Mouse (Mus musculus) limb, embryonic 10.5 days (tissue): Measurements from ENCODE around the gene Olfr125. TPM values are rescaled to one million over a fixed set of nuclear protein-coding genes. Genes with fewer than 3 reads are reported as not detected.

ENCODE experiments used
- DNase-seq: peaks from one replicate; pipeline ENCODE4 v3.0.0-alpha.2; 2017; ENCODE audit warnings: low spot score
- H3K27ac ChIP-seq: fragments of 300-500 bp; sonication (generic); 2 replicates; pipeline ENCODE4 v1.5.1; 2016; ENCODE audit warnings: mild to moderate bottlenecking
- H3K27me3 ChIP-seq: fragments of 300-500 bp; sonication (generic); 2 replicates; pipeline ENCODE4 v1.6.1; 2016; ENCODE audit warnings: low read depth, mild to moderate bottlenecking; ENCODE audit not compliant: poor library complexity, severe bottlenecking
- H3K36me3 ChIP-seq: fragments of 300-500 bp; sonication (generic); 2 replicates; pipeline ENCODE4 v1.6.1; 2016; ENCODE audit warnings: mild to moderate bottlenecking, moderate library complexity
- H3K4me1 ChIP-seq: fragments of 300-500 bp; sonication (generic); 2 replicates; pipeline ENCODE4 v1.6.1; 2016
- H3K4me3 ChIP-seq: fragments of 300-500 bp; sonication (generic); 2 replicates; pipeline ENCODE4 v1.5.1; 2016; ENCODE audit warnings: mild to moderate bottlenecking, moderate library complexity
- H3K9me3 ChIP-seq: fragments of 300-500 bp; sonication (generic); replicated peaks from 2 replicates; pipeline ENCODE4 v1.6.1; 2016; ENCODE audit warnings: mild to moderate bottlenecking
- WGBS: fragments of 180-500 bp; shearing (Covaris S2); methylation state at CpG from one replicate; pipeline ENCODE4 v1.1.7; 2016; 5-methylcytosine and 5-hydroxymethylcytosine counted together
- polyA plus RNA-seq: library from polyadenylated mRNA; unstranded; fragments of >200 nt; fragmentation: Nextera tagmentation; extraction: Ambion mirVana; gene quantifications from 2 replicates; pipeline ENCODE4 v1.2.1, GENCODE M21; 2016

The Olfr125 gene
- not detected in 2 replicates for polyA plus RNA-seq

GRCm38 (mm10) chr17:37832649-37833048, at the start of gene Olfr125:
Gene Olfr125, plus strand, starts transcription at chr17:37832949.
- no peak within 1 kb of the TSS for H3K27ac ChIP-seq
- no peak for DNase-seq

GRCm38 (mm10) chr17:37793229-37793628, 39.5 kb upstream of the Olfr125 start, which contains the start of gene Olfr123:
Gene Olfr123, plus strand, starts transcription at chr17:37793529.
- H3K4me3 ChIP-seq: no peak within 1 kb of the TSS
- H3K27me3 ChIP-seq: no peaks in the 10 kb centered on the region
- WGBS: 95% methylated on average over 2 of the region's 2 CpGs
- H3K9me3 ChIP-seq: no peaks in the 10 kb centered on the region
- no peaks in the 10 kb centered on the region for H3K4me1 ChIP-seq
- no peaks in the 10 kb centered on the region for H3K36me3 ChIP-seq
- no peak within 1 kb of the TSS for H3K27ac ChIP-seq
- no peak for DNase-seq

More at GRCm38 (mm10) chr17:37832649-37833048, at the start of gene Olfr125:
- H3K27me3 ChIP-seq: no peaks in the 10 kb centered on the region
- H3K9me3 ChIP-seq: no peaks in the 10 kb centered on the region
- no peaks in the 10 kb centered on the region for H3K36me3 ChIP-seq
- no peaks in the 10 kb centered on the region for H3K4me1 ChIP-seq
- H3K4me3 ChIP-seq: no peak within 1 kb of the TSS

- 93% methylated on average over 3 of the region's 3 CpGs for WGBS
- no peaks in the 10 kb centered on the region for H3K4me1 ChIP-seq
Observed at GRCm38 (mm10) chr17:37799588-37799987, 33.2 kb upstream of the Olfr125 start, which contains the start of gene Olfr124. Gene Olfr124, plus strand, starts transcription at chr17:37799888.

GRCm38 (mm10) chr17:37847183-37847582, 14.4 kb downstream of the Olfr125 start, which contains the start of gene Olfr126:
Gene Olfr126, plus strand, starts transcription at chr17:37847483.
- H3K4me3 ChIP-seq: no peak within 1 kb of the TSS

More at GRCm38 (mm10) chr17:37799588-37799987, 33.2 kb upstream of the Olfr125 start, which contains the start of gene Olfr124:
- Histone ChIP-seq H3K27ac (no peak within 1 kb of the TSS), H3K4me3 (no peak within 1 kb of the TSS), H3K27me3 (no peaks in the 10 kb centered on the region), H3K36me3 (no peaks in the 10 kb centered on the region), H3K9me3 (no peaks in the 10 kb centered on the region)
- no peak for DNase-seq

GRCm38 (mm10) chr17:37863901-37864300, 31.2 kb downstream of the Olfr125 start:
- H3K27ac ChIP-seq: no peak overlapping the region
- no peak overlapping the region for H3K4me3 ChIP-seq
- no peaks in the 10 kb centered on the region for H3K9me3 ChIP-seq
- no peaks in the 10 kb centered on the region for H3K27me3 ChIP-seq
- no peaks in the 10 kb centered on the region for H3K36me3 ChIP-seq
- H3K4me1 ChIP-seq: no peaks in the 10 kb centered on the region
- WGBS: 90% methylated on average over 2 of the region's 2 CpGs
- DNase-seq: no peak

More at GRCm38 (mm10) chr17:37847183-37847582, 14.4 kb downstream of the Olfr125 start, which contains the start of gene Olfr126:
- no peak for DNase-seq
- no peaks in the 10 kb centered on the region for H3K9me3 ChIP-seq
- no peak within 1 kb of the TSS for H3K27ac ChIP-seq
- no peaks in the 10 kb centered on the region for H3K27me3 ChIP-seq
- H3K4me1 ChIP-seq: no peaks in the 10 kb centered on the region
- H3K36me3 ChIP-seq: no peaks in the 10 kb centered on the region

GRCm38 (mm10) chr17:37869676-37870205, 37.0 kb downstream of the Olfr125 start:
- Histone ChIP-seq H3K9me3 (no peaks in the 10 kb centered on the region), H3K4me1 (no peaks in the 10 kb centered on the region), H3K36me3 (no peaks in the 10 kb centered on the region), H3K27me3 (no peaks in the 10 kb centered on the region), H3K4me3 (no peak overlapping the region), H3K27ac (no peak overlapping the region)
- DNase-seq: no peak
- WGBS: 21% methylated on average over 8 of the region's 8 CpGs

- no peaks in the 10 kb centered on the region for H3K27me3 ChIP-seq
- H3K27ac ChIP-seq: no peak overlapping the region
- no peaks in the 10 kb centered on the region for H3K4me1 ChIP-seq
- H3K36me3 ChIP-seq: no peaks in the 10 kb centered on the region
- no peak overlapping the region for H3K4me3 ChIP-seq
- WGBS: 89% methylated on average over 3 of the region's 3 CpGs
- no peak for DNase-seq
- H3K9me3 ChIP-seq: no peaks in the 10 kb centered on the region
Observed at GRCm38 (mm10) chr17:37873830-37874229, 41.1 kb downstream of the Olfr125 start.

Other genes with a start within 250 kb of the Olfr125 start
- gene Olfr114, start 240.2 kb upstream of the Olfr125 start, polyA plus RNA-seq: not detected in 2 replicates
- not detected in 2 replicates for gene Olfr115, start 205.8 kb upstream of the Olfr125 start, polyA plus RNA-seq
- not detected in 2 replicates for gene Olfr116, start 205.8 kb upstream of the Olfr125 start, polyA plus RNA-seq
- not detected in 2 replicates for gene Olfr117, start 169.2 kb upstream of the Olfr125 start, polyA plus RNA-seq
- not detected in 2 replicates for gene Olfr118, start 166.0 kb upstream of the Olfr125 start, polyA plus RNA-seq
- not detected in 2 replicates for gene Olfr119, start 136.4 kb upstream of the Olfr125 start, polyA plus RNA-seq
- not detected in 2 replicates for gene Olfr120, start 111.1 kb upstream of the Olfr125 start, polyA plus RNA-seq
- not detected in 2 replicates for gene Olfr121, start 84.1 kb upstream of the Olfr125 start, polyA plus RNA-seq
- not detected in 2 replicates for gene Olfr122, start 64.3 kb upstream of the Olfr125 start, polyA plus RNA-seq
- gene Olfr123, start 39.4 kb upstream of the Olfr125 start, polyA plus RNA-seq: not detected in 2 replicates
- not detected in 2 replicates for gene Olfr124, start 33.1 kb upstream of the Olfr125 start, polyA plus RNA-seq
- not detected in 2 replicates for gene Olfr126, start 14.5 kb downstream of the Olfr125 start, polyA plus RNA-seq
- not detected in 2 replicates for gene Olfr127, start 67.5 kb downstream of the Olfr125 start, polyA plus RNA-seq
- gene Olfr128, start 87.6 kb downstream of the Olfr125 start, polyA plus RNA-seq: not detected in 2 replicates
- gene Olfr761, start 120.1 kb downstream of the Olfr125 start, polyA plus RNA-seq: not detected in 2 replicates
- gene Olfr129, start 227.1 kb downstream of the Olfr125 start, polyA plus RNA-seq: not detected in 2 replicates
- gene Olfr130, start 231.0 kb downstream of the Olfr125 start, polyA plus RNA-seq: not detected in 2 replicates